In the genomic region with DNA sequence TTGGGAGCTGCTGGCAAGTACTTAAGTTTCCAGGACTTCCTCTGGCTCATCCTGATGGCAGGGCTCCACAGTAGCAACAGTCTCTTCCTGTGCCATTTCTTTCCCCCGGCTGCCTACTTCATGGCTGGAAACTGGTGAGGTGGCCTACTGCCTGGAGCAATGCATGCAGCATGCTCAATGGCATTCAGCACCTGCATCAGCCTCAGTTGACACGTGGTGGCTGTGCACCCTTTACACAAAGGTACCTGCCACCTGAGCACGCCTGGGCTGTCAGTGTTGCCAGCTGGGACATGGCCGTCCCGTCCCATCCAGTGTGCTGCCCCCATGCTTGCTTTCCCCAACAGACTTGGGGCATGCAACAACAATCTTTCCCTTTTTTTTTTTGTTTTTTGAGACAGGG, we compare ENCODE assay signal across 26 mouse cellular contexts. TPM values are rescaled to one million over a fixed set of nuclear protein-coding genes. Genes with fewer than 3 reads are reported as not detected.
A peak's percentile ranks its signal among the peaks of the same experiment; 100 is the strongest.
DNase-seq lines count a peak whose midpoint lies in the region; ATAC-seq and TF ChIP-seq lines count a peak whose summit lies in the region.
"Had no signal": no experiment of that assay in that cellular context is flagged by ENCODE, and none has a peak within 500 bp of the region (broad histone marks: within the 10 kb centered on the region; RNA-seq: fewer than 3 reads in every experiment).

No protein-coding gene starts in this region.

- no peaks in the 10 kb centered on the region for H3K9me3 ChIP-seq in liver, embryonic 12.5 days (replicated peaks)
- no peaks in the 10 kb centered on the region for H3K9me3 ChIP-seq in liver, embryonic 15.5 days (replicated peaks)
- H3K9me3 ChIP-seq: hindbrain, embryonic 13.5 days; midbrain, embryonic 10.5 days; midbrain, embryonic 15.5 days; neural tube, embryonic 13.5 days had no signal

- no peak overlapping the region for H3K4me2 ChIP-seq in liver, embryonic 12.5 days
- H3K4me2 ChIP-seq in liver, embryonic 15.5 days: no peak overlapping the region
- H3K4me2 ChIP-seq: heart, embryonic 11.5 days; hindbrain, embryonic 13.5 days; midbrain, embryonic 15.5 days; neural tube, embryonic 13.5 days had no signal

- H3K4me3 ChIP-seq in liver, embryonic 12.5 days: no peak overlapping the region
- no peak overlapping the region for H3K4me3 ChIP-seq in cortical plate, adult 2 months (ENCODE audit: insufficient read depth, low read length)
- H3K4me3 ChIP-seq in liver, embryonic 15.5 days (replicated peaks): no peak overlapping the region
- H3K4me3 ChIP-seq: hindbrain, embryonic 13.5 days; midbrain, embryonic 10.5 days; midbrain, embryonic 15.5 days; neural tube, embryonic 13.5 days had no signal

- H3K36me3 ChIP-seq in liver, embryonic 12.5 days: peaks cover 84% of the 10 kb centered on the region
- H3K36me3 ChIP-seq in liver, embryonic 15.5 days (replicated peaks): peaks cover 82% of the 10 kb centered on the region

- DNase-seq in heart, adult 11 months: peak; percentile 89
- DNase-seq in heart, postnatal 25 days (ENCODE audit: low spot score): no peak
- DNase-seq in liver: no peak
- no peak for DNase-seq in embryo, embryonic 10.5 days (ENCODE audit: low spot score)
- DNase-seq: adrenal gland, adult 2 months; adrenal gland, postnatal 36 days; cerebellum, adult 18-20 months; cerebellum, postnatal 10 days; gastrocnemius, postnatal 25 days; heart, adult 18-20 months; heart, postnatal 4 days; kidney, adult 18-20 months; kidney, postnatal 4 days; layer of hippocampus, postnatal 36 days; lung, postnatal 4 days; thymus, adult 2 months had no signal

- no peak for TF ChIP-seq CTCF in cortical plate, adult 2 months (IDR thresholded peaks at IDR 0.05; ENCODE audit: extremely low read depth, insufficient read depth, low read length)

- WGBS in liver, embryonic 12.5 days (ENCODE audit: insufficient replicate concordance): 50% methylated on average over 5 of the region's 5 CpGs
- WGBS in liver, embryonic 15.5 days (ENCODE audit: insufficient replicate concordance): 47% methylated on average over 5 of the region's 5 CpGs

- TF ChIP-seq POLR2A in cortical plate, adult 2 months (IDR thresholded peaks at IDR 0.05; ENCODE audit: extremely low read depth, insufficient read depth, low read length): peak; percentile 27; the same call in 1 of the 2 replicates

- H3K27ac ChIP-seq in liver, embryonic 12.5 days: peak overlapping the region; percentile 59; the same call in 1 of the 2 replicates
- no peak overlapping the region for H3K27ac ChIP-seq in cortical plate, adult 2 months (ENCODE audit: insufficient read depth, low read length)
- peak overlapping the region; percentile 48; the same call in 1 of the 2 replicates for H3K27ac ChIP-seq in liver, embryonic 15.5 days (replicated peaks)
- H3K27ac ChIP-seq: hindbrain, embryonic 13.5 days; midbrain, embryonic 10.5 days; midbrain, embryonic 15.5 days; neural tube, embryonic 13.5 days had no signal

- intact Hi-C loops in heart, postnatal 25 days (cut with DNase I): no loop called here

- no peak overlapping the region for H3K9ac ChIP-seq in liver, embryonic 12.5 days
- H3K9ac ChIP-seq in liver, embryonic 15.5 days: no peak overlapping the region
- H3K9ac ChIP-seq: hindbrain, embryonic 13.5 days; midbrain, embryonic 15.5 days; neural tube, embryonic 13.5 days had no signal

- H3K4me1 ChIP-seq in liver, embryonic 12.5 days: peaks cover 76% of the 10 kb centered on the region
- H3K4me1 ChIP-seq in cortical plate, adult 2 months (ENCODE audit: control insufficient read depth, insufficient read depth, low read length): peaks cover 7% of the 10 kb centered on the region; the same call in 1 of the 2 replicates
- peaks cover 59% of the 10 kb centered on the region for H3K4me1 ChIP-seq in liver, embryonic 15.5 days (replicated peaks)

- no peaks in the 10 kb centered on the region for H3K27me3 ChIP-seq in liver, embryonic 12.5 days (replicated peaks)
- H3K27me3 ChIP-seq in liver, embryonic 15.5 days: no peaks in the 10 kb centered on the region
- H3K27me3 ChIP-seq: hindbrain, embryonic 13.5 days; midbrain, embryonic 15.5 days; neural tube, embryonic 13.5 days had no signal

- ATAC-seq in liver, embryonic 12.5 days: no peak
- ATAC-seq in liver, embryonic 15.5 days (ENCODE audit: insufficient read depth): no peak
- no peak for ATAC-seq in megakaryocyte-erythroid progenitor cell, adult 5-6 weeks (replicated peaks; ENCODE audit: low FRiP score, low TSS enrichment, poor library complexity, severe bottlenecking)
- ATAC-seq: forebrain, embryonic 14.5 days; midbrain, embryonic 15.5 days had no signal

RNA-seq across cellular contexts. Expression of gene Ppan, which starts 5.1 kb away (rescaled TPM):
- total RNA-seq in heart, postnatal 25 days (2021): 1 to 10 TPM; 7.0 to 9.5 TPM
- 124 and 132 TPM in 2 replicates for polyA plus RNA-seq in liver, embryonic 12.5 days (2016; fragmentation: Nextera tagmentation; extraction: Ambion mirVana)
- polyA plus RNA-seq in cortical plate, adult 2 months (2012; rRNA removed): 41.7 and 43.4 TPM in 2 replicates
- 55.0 and 61.3 TPM in 2 replicates for polyA plus RNA-seq in liver, embryonic 15.5 days (2015; fragmentation: Nextera tagmentation; extraction: Ambion mirVana)
- total RNA-seq in megakaryocyte-erythroid progenitor cell, adult 5-6 weeks (2014; fragmentation: Nextera tagmentation): 127 and 174 TPM in 2 replicates
- total RNA-seq in megakaryocyte-erythroid progenitor cell, adult 5-6 weeks (2017): 154 and 175 TPM in 2 replicates

RNA-seq across cellular contexts. Expression of gene Eif3g, which starts 5.4 kb away (rescaled TPM):
- 100 to 1,000 TPM in 1 of 2 experiments, 10 to 100 TPM in 1; 97.8 to 100 TPM for total RNA-seq in heart, postnatal 25 days (2021)
- 303 and 313 TPM in 2 replicates for polyA plus RNA-seq in liver, embryonic 12.5 days (2016; fragmentation: Nextera tagmentation; extraction: Ambion mirVana)
- polyA plus RNA-seq in cortical plate, adult 2 months (2012; rRNA removed): 114 and 115 TPM in 2 replicates
- 178 and 180 TPM in 2 replicates for polyA plus RNA-seq in liver, embryonic 15.5 days (2015; fragmentation: Nextera tagmentation; extraction: Ambion mirVana)
- 308 and 325 TPM in 2 replicates for total RNA-seq in megakaryocyte-erythroid progenitor cell, adult 5-6 weeks (2014; fragmentation: Nextera tagmentation)
- total RNA-seq in megakaryocyte-erythroid progenitor cell, adult 5-6 weeks (2017): 259 and 301 TPM in 2 replicates

RNA-seq across cellular contexts. Expression of gene Angptl6, which starts 13.5 kb away (rescaled TPM):
- total RNA-seq in heart, postnatal 25 days (2021): 1 to 10 TPM; 3.2 to 3.3 TPM
- polyA plus RNA-seq in liver, embryonic 12.5 days (2016; fragmentation: Nextera tagmentation; extraction: Ambion mirVana): 10.5 and 11.3 TPM in 2 replicates
- polyA plus RNA-seq in cortical plate, adult 2 months (2012; rRNA removed): 12.6 and 14.5 TPM in 2 replicates
- polyA plus RNA-seq in liver, embryonic 15.5 days (2015; fragmentation: Nextera tagmentation; extraction: Ambion mirVana): 9.1 and 10.6 TPM in 2 replicates
- 1.1 and 2.7 TPM in 2 replicates for total RNA-seq in megakaryocyte-erythroid progenitor cell, adult 5-6 weeks (2014; fragmentation: Nextera tagmentation)
- total RNA-seq in megakaryocyte-erythroid progenitor cell, adult 5-6 weeks (2017): 0.42 TPM in 1 of 2 replicates, not detected in the other

RNA-seq across cellular contexts. Expression of gene A230050P20Rik, which starts 24.6 kb away (rescaled TPM):
- total RNA-seq in heart, postnatal 25 days (2021): 1 to 10 TPM; 4.0 to 4.2 TPM
- polyA plus RNA-seq in liver, embryonic 12.5 days (2016; fragmentation: Nextera tagmentation; extraction: Ambion mirVana): 7.9 TPM in 2 replicates
- polyA plus RNA-seq in cortical plate, adult 2 months (2012; rRNA removed): 237 and 256 TPM in 2 replicates
- 5.0 and 7.0 TPM in 2 replicates for polyA plus RNA-seq in liver, embryonic 15.5 days (2015; fragmentation: Nextera tagmentation; extraction: Ambion mirVana)
- total RNA-seq in megakaryocyte-erythroid progenitor cell, adult 5-6 weeks (2014; fragmentation: Nextera tagmentation): 37.9 and 44.3 TPM in 2 replicates
- total RNA-seq in megakaryocyte-erythroid progenitor cell, adult 5-6 weeks (2017): 11.9 and 24.0 TPM in 2 replicates
